Mouse (Mus musculus): ENCODE measurements around the gene Pnp2.

The Pnp2 gene

GRCm38 (mm10) chr14:51008781-51009180 is 53.0 kb downstream of the Pnp2 start:
- no peak for DNase-seq (ENCODE audit: low spot score)

DNA sequence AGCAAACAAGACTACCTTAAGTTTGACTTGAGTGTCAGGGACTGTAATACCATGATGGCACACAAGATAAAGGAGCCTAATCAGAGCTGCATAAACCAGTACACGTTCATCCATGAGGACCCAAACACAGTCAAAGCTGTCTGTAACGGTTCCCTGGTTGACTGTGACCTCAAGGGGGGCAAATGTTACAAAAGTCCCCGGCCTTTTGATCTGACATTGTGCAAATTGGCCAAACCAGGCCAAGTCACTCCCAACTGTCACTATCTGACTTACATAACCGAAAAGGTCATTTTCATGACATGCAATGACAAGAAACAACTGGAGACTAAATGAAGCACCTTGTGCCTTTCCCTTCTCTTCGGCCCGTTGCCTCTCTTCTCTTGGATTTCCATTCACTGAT is 53.8 kb downstream of the Pnp2 start:
- no peak for DNase-seq (ENCODE audit: low spot score)

All from ovary, adult 18-20 months (tissue).